Mouse (Mus musculus) myocyte (in vitro differentiated cells): ENCODE data around the gene Rtn4rl1.

ENCODE experiments used
- POLR2A ChIP-seq: IDR thresholded peaks from one replicate; pipeline ENCODE4 v1.6.1; 2011; ENCODE audit warnings: low read depth, mild to moderate bottlenecking, control low read depth, moderate library complexity; ENCODE audit not compliant: insufficient read length
- POLR2AphosphoS2 ChIP-seq: IDR thresholded peaks from one replicate; pipeline ENCODE4 v1.6.1; 2011; ENCODE audit warnings: low read depth, control low read depth; ENCODE audit not compliant: insufficient read length
- REST ChIP-seq: IDR thresholded peaks from one replicate; pipeline ENCODE4 v1.6.1; 2011; ENCODE audit warnings: mild to moderate bottlenecking, control low read depth, moderate library complexity; ENCODE audit not compliant: insufficient read depth, insufficient read length

DNA sequence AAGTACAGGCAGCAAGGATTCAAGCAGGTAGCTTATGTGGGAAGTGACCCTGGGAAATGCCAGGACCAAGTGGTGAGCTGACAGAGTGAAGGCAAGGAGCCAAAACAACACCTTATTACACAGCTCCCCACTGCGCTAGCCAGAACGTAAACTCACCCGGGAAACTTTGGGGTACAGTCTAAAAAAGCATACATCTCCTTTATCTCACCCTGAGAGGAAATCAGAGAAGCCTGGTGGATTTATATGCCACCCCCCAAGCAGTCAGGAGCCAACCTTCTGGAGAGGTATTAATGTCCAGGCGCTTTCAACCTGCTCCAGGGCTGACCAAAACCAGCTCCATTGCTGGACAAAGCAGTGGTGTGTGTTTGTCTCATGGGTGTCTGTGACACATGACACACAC, 10.3 kb downstream of the Rtn4rl1 start:
- TF ChIP-seq POLR2AphosphoS2 (no peak), POLR2A (no peak), REST (no peak)
